Mouse (Mus musculus): Measurements from ENCODE around the gene Gm20792.
"Not testable (repeated sequence)": the region's sequence is repeated elsewhere in the genome, so short reads cannot be mapped to it uniquely, and the experiment has no call there.

The Gm20792 gene

DNA sequence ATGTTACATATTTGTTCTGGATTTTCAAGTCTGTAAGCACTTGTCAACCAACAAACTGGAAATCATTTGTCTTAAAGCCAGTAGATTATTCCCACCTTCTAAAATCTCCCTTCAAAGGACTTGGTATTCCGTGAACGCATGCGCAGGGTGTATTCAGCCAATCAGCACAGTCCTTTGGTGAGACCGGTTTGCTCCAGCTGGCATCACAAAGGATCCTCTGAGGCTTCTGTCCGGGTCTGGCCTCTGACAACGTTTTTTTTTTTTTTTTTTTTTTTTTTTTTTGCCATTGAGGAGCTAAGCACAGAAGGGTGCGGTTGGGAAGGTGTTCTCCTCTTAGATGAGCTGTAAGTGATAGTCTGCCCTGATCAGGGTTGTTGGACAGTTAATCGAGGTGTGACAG lies at the start of gene Gm20792:
Gm20792 (plus strand) TSS at position 301 of the 400 bp plus-strand sequence.
- POLR2A ChIA-PET, CTCF ChIA-PET: not testable (repeated sequence)
